Mouse (Mus musculus): ENCODE results near the gene Stoml1.

DNA sequence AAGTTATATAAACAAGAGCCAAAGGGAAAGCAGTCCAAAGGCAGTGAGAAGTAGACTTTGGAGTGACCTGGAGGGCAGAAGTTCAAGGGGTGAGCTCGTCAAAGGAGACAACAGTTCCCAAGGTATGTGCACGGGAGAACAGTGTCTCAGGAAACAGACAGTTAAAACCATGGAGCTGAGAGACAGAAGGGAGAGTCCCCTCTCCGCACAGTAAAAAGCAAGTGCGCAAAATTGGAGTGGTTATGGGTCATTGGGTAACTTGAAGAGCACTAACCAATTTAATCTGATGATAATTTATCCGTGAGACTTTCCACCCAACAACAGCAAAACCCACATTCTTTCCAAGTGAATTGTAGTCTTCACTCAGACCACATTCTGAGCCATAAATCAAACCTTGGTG is 23.4 kb downstream of the Stoml1 start:
- TF ChIP-seq CTCF (IDR thresholded peaks at IDR 0.05) (no peak), POLR2A (IDR thresholded peaks at IDR 0.05; ENCODE audit: insufficient read depth, low read depth, low read length) (no peak)

Measured in heart, adult 2 months (tissue).